Mouse (Mus musculus) kidney, postnatal 0 days (tissue): ENCODE results near the gene Ccdc88c. TPM values are rescaled to one million over a fixed set of nuclear protein-coding genes. Genes with fewer than 3 reads are reported as not detected.
A peak's percentile ranks its signal among the peaks of the same experiment; 100 is the strongest.

Experiments used
- ATAC-seq: fragments of 200-750 bp; cut with Nextera tagmentation; replicated peaks from 2 replicates; pipeline ENCODE4 v1.8.0; 2017; ENCODE audit warnings: low read depth, moderate number of reproducible peaks, moderate TSS enrichment, moderate library complexity; ENCODE audit not compliant: low FRiP score
- DNase-seq: peaks from one replicate; pipeline ENCODE4 v3.0.0-alpha.2; 2016; ENCODE audit warnings: low spot score
- H3K27ac ChIP-seq: fragments of 300-500 bp; sonication (generic); 2 replicates; pipeline ENCODE4 v1.5.1; 2014; ENCODE audit warnings: mild to moderate bottlenecking
- H3K27me3 ChIP-seq: fragments of 300-500 bp; sonication (generic); 2 replicates; pipeline ENCODE4 v1.6.1; 2014; ENCODE audit warnings: low read length, mixed read lengths; ENCODE audit not compliant: insufficient read depth
- H3K36me3 ChIP-seq: fragments of 300-500 bp; sonication (generic); 2 replicates; pipeline ENCODE4 v1.6.1; 2014; ENCODE audit warnings: low read length, mixed read lengths; ENCODE audit not compliant: insufficient read depth
- H3K4me1 ChIP-seq: fragments of 300-500 bp; sonication (generic); replicated peaks from 2 replicates; pipeline ENCODE4 v1.6.1; 2014; ENCODE audit warnings: antibody characterized with exemption, low read length, mixed read lengths; ENCODE audit not compliant: insufficient read depth
- H3K4me2 ChIP-seq: fragments of 300-500 bp; sonication (generic); 2 replicates; pipeline ENCODE4 v1.6.1; 2014; ENCODE audit warnings: mild to moderate bottlenecking, low read length, moderate library complexity, mixed read lengths
- H3K4me3 ChIP-seq: fragments of 300-500 bp; sonication (generic); replicated peaks from 2 replicates; pipeline ENCODE4 v1.5.1; 2014; ENCODE audit warnings: low read depth, low read length
- H3K9ac ChIP-seq: fragments of 300-500 bp; sonication (generic); 2 replicates; pipeline ENCODE4 v1.6.1; 2014; ENCODE audit warnings: low read depth, low read length
- H3K9me3 ChIP-seq: fragments of 300-500 bp; sonication (generic); replicated peaks from 2 replicates; pipeline ENCODE4 v1.6.1; 2016; ENCODE audit warnings: low read length, inconsistent platforms, mixed read lengths
- CTCF ChIP-seq: IDR thresholded peaks from 2 replicates; pipeline ENCODE4 v1.5.1; 2016; ENCODE audit warnings: antibody characterized with exemption, low read depth, mild to moderate bottlenecking, moderate library complexity
- WGBS: fragments of 180-500 bp; shearing (Covaris S2); extraction: QIAGEN DNeasy Blood & Tissue Kit; methylation state at CpG from one replicate; pipeline ENCODE4 v1.1.7; 2014; 5-methylcytosine and 5-hydroxymethylcytosine counted together
- polyA plus RNA-seq: library from polyadenylated mRNA; unstranded; fragments of >200 nt; fragmentation: Nextera tagmentation; extraction: Ambion mirVana; gene quantifications from 2 replicates; pipeline ENCODE4 v1.2.1, GENCODE M21; 2015

Gene Ccdc88c
- polyA plus RNA-seq, 1 experiment from 2014 or later: 7.8 TPM

- no peaks in the 10 kb centered on the region for H3K4me1 ChIP-seq
- no peak for ATAC-seq
- peaks cover 28% of the 10 kb centered on the region for H3K36me3 ChIP-seq
- H3K9ac ChIP-seq: no peak overlapping the region
- no peak overlapping the region for H3K4me2 ChIP-seq
- DNase-seq: no peak
- TF ChIP-seq CTCF: no peak
- H3K27ac ChIP-seq: no peak overlapping the region
- no peak overlapping the region for H3K4me3 ChIP-seq
- H3K27me3 ChIP-seq: no peaks in the 10 kb centered on the region
- no peaks in the 10 kb centered on the region for H3K9me3 ChIP-seq
Observed at GRCm38 (mm10) chr12:101039956-101040355, 11.1 kb upstream of the Ccdc88c start.

GRCm38 (mm10) chr12:101028247-101028953 lies 456 bp downstream of the Ccdc88c start:
- under 1% methylated on average over 50 of the region's 67 CpGs for WGBS
- DNase-seq (no peak), ATAC-seq (no peak)

GRCm38 (mm10) chr12:101027451-101028246 lies 1.2 kb downstream of the Ccdc88c start:
- Histone ChIP-seq H3K4me2 (peak overlapping the region; percentile 90), H3K9ac (peak overlapping the region; percentile 79), H3K4me1 (peaks cover 4% of the 10 kb centered on the region; the same call in 1 of the 2 replicates), H3K27me3 (no peaks in the 10 kb centered on the region), H3K36me3 (no peaks in the 10 kb centered on the region), H3K27ac (peak overlapping the region; percentile 86), H3K4me3 (peak overlapping the region; percentile 80), H3K9me3 (no peaks in the 10 kb centered on the region)
- ATAC-seq (peak; percentile 31), DNase-seq (peak; percentile 51)
- WGBS: 2% methylated on average over 19 of the region's 19 CpGs
- TF ChIP-seq CTCF: no peak

More at GRCm38 (mm10) chr12:101028247-101028953, 456 bp downstream of the Ccdc88c start:
- Histone ChIP-seq H3K36me3 (no peaks in the 10 kb centered on the region), H3K27me3 (no peaks in the 10 kb centered on the region), H3K9ac (peak overlapping the region; percentile 79), H3K9me3 (no peaks in the 10 kb centered on the region), H3K4me3 (peak overlapping the region; percentile 80), H3K27ac (peak overlapping the region; percentile 86), H3K4me1 (peaks cover 4% of the 10 kb centered on the region; the same call in 1 of the 2 replicates), H3K4me2 (peak overlapping the region; percentile 90)
- TF ChIP-seq CTCF: 0 out of 2 replicates have a peak, but pooled peaks have one; percentile 1

- DNase-seq: no peak
- no peak for TF ChIP-seq CTCF
- Histone ChIP-seq H3K4me3 (peak overlapping the region; percentile 80), H3K27me3 (no peaks in the 10 kb centered on the region), H3K4me1 (peaks cover 4% of the 10 kb centered on the region; the same call in 1 of the 2 replicates), H3K27ac (peak overlapping the region; percentile 67), H3K4me2 (peak overlapping the region; percentile 90), H3K36me3 (0 out of 2 replicates have a peak, but pooled peaks cover 2% of the 10 kb centered on the region), H3K9me3 (no peaks in the 10 kb centered on the region), H3K9ac (0 out of 2 replicates have a peak overlapping the region, but pooled peaks have one; percentile 4)
- WGBS: 9% methylated on average over 14 of the region's 14 CpGs
- no peak for ATAC-seq
Observed at GRCm38 (mm10) chr12:101026946-101027345, 1.9 kb downstream of the Ccdc88c start.

GRCm38 (mm10) chr12:101026518-101026917 lies 2.3 kb downstream of the Ccdc88c start:
- DNase-seq: no peak
- H3K36me3 ChIP-seq: 0 out of 2 replicates have a peak, but pooled peaks cover 4% of the 10 kb centered on the region
- H3K4me1 ChIP-seq: peaks cover 4% of the 10 kb centered on the region; the same call in 1 of the 2 replicates
- no peaks in the 10 kb centered on the region for H3K27me3 ChIP-seq
- WGBS: 46% methylated on average over 7 of the region's 7 CpGs
- no peak overlapping the region for H3K27ac ChIP-seq
- H3K4me3 ChIP-seq: 0 out of 2 replicates have a peak overlapping the region, but pooled peaks have one; percentile 80
- peak overlapping the region; percentile 90 for H3K4me2 ChIP-seq
- no peaks in the 10 kb centered on the region for H3K9me3 ChIP-seq
- ATAC-seq: no peak
- TF ChIP-seq CTCF: no peak
- H3K9ac ChIP-seq: 0 out of 2 replicates have a peak overlapping the region, but pooled peaks have one; percentile 4

- 0 out of 2 replicates have a peak, but pooled peaks cover 4% of the 10 kb centered on the region for H3K36me3 ChIP-seq
- no peak overlapping the region for H3K9ac ChIP-seq
- ATAC-seq (no peak), DNase-seq (no peak)
- no peak overlapping the region for H3K4me2 ChIP-seq
- peaks cover 4% of the 10 kb centered on the region; the same call in 1 of the 2 replicates for H3K4me1 ChIP-seq
- 83% methylated on average over 4 of the region's 4 CpGs for WGBS
- H3K27me3 ChIP-seq: no peaks in the 10 kb centered on the region
- no peak overlapping the region for H3K4me3 ChIP-seq
- TF ChIP-seq CTCF: no peak
- H3K27ac ChIP-seq: no peak overlapping the region
- no peaks in the 10 kb centered on the region for H3K9me3 ChIP-seq
Observed at GRCm38 (mm10) chr12:101026025-101026424, 2.8 kb downstream of the Ccdc88c start.
